Mouse (Mus musculus) kidney, adult 8-10 months (tissue): Measurements from ENCODE around the gene Sobp.

Experiments used
- DNase-seq, 2 experiments: peaks; one replicate each; pipeline ENCODE4 v3.0.0; 2022

Gene Sobp

DNA sequence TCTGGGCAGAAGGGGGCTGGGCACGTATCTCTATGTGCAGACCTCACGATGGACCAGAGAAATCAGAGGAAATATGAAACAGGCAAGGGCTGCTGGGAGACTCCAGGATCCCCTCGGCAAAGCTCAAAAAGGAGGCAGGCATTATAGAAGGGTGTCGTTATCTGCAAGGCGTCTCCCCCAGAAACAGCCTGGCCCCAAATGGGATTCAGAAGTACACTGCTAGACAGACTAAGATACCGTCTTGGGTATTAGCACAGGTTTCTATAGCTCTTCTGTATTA, 90.3 kb downstream of the Sobp start:
- DNase-seq, result no peak

DNA sequence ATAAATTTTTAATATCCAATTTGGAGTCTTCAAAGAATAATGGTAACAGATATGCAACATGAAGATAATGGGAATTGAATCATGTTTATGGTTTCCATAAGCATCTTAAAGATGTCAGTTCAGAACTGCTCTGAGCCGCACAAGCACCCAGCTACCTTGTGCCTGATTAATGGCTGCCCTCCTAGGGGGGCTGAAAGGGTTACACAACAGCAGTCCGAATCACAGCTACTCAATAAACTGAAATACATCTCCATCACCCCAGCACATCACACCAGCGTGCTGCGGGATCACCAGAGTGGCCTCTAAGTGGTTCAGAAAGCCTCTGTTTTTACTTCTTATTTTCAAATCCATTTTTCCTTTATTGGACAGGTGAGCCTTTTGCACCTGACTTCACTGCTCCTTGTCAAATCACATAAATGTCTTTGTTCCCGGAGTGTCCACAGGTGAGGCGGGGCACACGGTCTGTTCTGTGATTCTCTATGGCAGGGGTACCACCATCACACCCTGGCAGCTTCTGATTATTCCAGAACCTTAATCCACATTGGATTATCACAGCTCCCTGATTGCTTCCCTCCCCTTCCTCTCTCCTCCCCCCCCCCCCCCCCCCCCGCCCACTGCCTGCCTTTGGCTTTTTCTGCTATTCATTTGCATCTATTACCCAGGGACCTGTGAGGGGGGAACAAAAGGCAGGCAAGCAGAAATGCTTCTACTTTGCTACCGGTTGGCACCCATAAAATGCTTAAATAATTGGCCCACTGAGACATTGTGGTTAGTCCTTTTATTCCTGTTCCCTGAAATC, 90.8 kb downstream of the Sobp start:
- no peak for DNase-seq

DNA sequence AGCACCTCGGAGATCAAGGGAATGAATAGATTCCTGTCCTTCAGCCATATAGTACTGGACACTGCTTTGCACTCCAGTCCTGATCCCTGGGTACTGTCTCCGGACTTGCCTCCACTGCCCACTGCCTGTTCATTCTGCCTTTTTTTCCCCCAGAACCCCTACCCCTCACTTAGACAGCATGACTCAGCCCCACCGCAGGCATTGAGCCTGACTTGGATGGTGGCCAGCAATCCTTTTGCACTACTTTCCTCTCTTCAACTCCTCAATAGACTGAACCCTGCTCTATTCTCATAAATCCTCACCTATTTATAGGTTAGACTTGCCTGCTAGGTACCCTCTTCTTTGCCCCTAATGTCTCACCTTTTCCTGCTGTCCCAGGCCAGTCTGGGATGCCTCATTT, 93.0 kb downstream of the Sobp start:
- DNase-seq, result no peak

DNA sequence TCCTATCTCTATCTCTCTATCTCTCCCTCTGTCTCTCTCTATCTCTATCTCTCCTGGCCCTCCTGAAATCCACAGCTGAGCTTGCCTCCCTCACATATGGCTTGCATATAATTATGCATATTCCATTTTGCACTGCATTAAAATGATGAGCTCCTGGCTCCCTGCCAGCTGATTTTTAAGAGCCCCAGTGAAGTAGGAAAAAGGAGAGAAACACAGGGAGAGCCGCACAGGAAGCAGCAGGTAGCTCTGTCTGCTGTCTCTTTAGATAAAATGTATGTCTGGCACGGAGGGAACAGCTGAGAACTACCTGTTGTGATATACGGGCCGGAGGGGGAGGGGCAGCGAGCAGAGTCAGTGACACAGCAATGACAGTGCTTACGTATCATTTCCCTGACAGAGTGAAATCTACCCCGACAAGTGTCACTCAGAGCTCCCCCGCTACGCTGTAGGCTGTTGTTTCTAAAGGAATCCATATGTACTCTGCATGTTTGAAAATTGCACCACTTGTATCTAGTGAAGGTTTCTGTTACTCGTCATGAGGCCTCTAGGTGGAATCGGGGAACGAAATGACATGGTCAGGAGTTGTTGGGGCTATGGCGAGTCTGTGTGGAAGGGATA, 98.7 kb downstream of the Sobp start:
- no peak for DNase-seq

DNA sequence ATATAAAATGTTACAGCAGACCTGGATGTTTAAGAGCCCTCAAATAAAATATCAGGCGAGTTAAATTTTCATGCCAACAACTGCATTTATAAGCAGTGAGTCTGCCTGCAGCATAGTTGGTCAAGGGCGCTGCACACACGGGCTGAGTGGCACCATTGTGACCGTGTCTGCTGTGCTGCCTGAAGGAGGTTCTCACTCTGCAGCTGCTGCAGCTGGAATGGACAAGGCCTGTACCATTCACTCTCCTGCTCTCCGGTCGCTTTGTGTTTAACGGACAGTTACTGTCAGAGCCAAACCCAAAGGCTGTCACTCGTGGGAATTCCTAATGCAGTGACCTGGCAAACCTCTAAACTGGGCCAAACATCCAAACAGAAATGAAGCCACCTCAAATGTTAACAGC, 101.0 kb downstream of the Sobp start:
- no peak for DNase-seq

DNA sequence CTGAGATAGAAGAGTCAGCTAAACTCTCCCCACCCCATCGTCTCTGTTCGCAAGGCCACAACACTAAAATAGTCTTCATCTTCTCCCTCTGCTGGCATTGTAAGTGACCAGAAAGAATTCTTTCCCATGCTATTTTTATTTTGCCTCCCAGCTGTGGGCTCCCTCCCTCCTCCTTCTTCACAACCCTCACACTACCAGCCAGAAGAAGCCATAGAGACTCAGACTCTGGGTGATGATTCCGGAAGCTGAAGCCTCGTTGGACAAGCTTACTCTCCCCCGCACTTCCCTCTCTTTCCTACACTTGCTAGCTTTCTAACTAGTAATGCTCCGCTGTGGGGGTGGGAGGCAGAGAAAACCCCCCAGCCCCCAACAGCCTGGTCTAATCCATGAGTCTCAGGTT, 103.4 kb downstream of the Sobp start:
- DNase-seq, result no peak

DNA sequence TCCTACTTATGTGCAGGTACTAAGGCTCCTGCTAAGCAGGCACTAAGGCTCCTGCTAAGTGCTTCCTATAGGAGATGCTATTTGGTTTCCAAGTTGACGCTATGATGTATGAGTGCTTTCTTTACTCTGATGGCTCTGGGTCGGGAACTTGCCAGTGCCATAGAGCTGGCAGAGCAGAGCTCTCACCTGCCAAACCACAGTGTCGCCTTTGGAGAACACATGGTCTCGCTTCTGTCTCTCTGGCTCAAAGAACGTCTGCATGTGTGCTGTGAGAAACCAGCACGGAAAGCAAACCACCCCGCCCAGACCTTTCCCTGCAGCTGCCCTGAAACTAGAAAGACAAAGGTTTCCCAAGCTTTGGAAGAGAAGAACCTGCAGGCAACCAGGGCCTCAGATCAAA, 109.0 kb downstream of the Sobp start:
- no peak for DNase-seq

DNA sequence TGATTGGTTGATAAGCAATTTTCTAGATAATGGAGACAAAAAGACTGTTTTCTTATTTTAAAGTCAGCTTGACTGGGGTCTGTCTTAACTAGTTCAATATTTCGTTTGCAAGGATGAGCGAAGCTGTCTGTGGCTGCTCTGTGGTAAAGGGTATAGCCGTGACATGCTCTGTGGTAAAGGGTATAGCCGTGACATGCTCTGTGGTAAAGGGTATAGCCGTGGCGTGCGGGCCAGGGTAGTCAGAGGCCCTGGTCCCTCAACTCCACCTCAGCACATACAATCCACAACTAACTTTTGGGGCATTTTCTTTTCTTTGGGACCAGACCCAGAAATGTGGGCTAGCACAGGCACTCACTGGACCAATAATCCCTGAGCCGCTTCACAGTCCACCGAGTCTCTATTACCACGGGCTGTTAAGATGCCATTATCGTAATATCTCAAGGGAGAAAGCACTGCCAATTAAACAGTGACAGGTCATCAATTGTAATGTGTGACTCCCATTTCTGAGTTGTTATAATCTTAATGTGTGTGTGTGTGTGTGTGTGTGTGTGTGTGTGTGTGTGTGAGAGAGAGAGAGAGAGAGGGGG, 112.7 kb downstream of the Sobp start:
- DNase-seq, result no peak

DNA sequence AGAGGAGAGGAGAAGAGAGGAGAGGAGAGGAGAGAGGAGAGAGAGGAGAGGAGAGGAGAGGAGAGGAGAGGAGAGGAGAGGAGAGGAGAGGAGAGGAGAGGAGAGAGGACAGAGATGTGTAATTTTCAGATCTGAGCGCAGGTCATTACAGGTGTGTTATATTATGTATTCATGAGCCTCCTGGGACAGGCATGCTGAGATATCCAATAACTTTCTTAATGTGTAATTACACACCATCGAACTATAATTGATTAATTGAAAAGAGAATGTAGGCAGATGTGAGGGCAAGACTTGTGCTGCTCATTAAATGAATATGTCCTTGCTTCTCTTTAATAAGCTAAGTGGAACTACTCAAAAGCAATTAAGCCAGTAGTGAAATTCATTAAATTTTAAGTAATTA, 118.9 kb downstream of the Sobp start:
- DNase-seq, result no peak

DNA sequence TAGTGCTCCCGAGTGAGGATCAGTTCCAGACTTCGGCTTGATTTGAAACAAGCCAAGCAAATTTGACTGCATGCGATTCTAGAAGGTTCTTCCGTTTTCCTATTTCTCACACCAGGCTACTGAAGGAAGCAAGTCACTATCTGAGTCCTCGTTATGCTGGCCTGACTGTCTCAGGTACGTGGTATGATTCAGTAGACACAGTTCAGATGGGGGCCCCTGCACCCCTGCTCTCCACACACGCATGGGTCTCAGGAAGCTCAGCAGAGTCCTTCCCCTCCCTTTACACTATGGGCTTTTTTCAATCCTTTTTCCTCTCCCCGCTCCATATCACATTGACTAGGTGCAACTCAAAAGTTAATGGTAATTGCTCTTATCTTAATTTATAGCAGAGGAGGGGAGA, 119.6 kb downstream of the Sobp start:
- DNase-seq, result no peak

DNA sequence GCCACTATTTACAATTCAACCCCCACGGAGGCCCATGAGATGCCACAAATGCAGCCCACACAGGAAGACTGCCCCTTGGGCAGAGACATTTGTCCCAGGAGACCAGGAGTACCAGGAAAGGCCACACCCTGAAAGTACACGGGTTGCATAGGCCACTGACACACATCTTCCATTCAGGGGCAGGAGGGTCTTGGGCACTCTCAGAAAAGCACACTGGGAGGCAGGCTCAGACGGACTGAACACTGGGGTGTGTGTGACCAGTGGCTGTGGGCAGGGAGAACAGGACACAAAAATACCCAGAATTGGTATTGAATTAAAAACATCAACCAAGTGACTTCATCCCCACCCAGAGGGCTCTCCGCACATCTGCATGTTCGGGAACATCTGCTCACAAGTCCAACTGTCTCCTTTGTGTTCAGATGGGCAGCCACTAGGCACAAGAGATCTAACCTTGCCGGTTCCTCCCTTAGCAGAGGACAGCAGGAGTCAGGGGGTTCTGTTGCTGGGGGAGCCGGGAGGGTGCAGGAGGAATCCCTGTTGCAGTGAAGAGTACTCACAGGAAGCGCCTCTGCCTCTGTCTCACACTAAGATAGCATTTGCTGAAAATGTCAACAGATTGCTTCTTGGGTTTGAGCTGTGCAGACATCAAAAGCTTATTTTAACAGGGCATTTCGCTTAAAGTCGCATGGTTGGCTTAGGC, 120.3 kb downstream of the Sobp start:
- no peak for DNase-seq

DNA sequence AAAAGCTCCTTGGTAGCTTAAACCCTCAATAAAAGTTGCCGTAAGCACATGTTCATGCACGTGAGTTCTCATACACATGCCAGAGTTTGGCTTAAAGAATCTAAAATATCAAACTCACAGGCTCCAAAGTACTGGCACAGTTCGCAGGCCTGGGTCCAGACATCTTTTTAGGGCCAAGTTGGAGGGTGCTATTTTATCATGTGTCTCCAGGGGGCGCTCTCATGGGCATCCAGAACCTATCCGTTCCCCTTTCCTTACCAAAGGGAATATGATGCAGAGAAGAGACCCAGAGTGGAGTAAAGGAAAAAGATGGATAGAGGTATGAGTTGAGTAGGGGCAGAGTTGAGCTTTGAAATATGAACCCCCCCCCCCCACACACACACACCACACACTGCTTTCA, 121.9 kb downstream of the Sobp start:
- DNase-seq, result no peak

DNA sequence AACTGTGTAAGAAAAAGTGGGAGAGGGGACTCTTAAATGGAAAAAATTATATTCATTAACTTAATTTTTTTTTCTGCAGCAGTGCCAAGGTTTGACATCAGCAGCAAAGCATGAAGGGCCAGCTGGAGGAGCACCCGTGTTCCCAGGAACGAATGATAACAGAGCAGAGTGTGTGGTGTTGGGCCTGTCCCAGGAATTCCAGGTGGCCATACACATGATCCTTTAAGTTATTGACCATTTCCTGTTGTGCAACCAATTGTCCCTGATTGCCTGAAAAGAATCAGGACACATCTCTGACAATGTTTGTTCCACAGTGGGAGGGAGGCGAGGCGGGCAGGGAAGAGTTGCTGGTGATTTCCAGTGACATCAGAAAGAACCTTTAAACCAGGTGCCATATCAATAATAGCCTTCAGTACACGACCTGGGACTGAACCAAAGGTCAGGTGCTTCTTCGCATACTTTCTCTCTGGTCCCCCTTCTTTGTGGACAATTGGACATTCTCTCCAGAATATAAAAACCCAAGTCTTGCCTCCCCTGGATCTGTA, 126.5 kb downstream of the Sobp start:
- DNase-seq, result no peak

DNA sequence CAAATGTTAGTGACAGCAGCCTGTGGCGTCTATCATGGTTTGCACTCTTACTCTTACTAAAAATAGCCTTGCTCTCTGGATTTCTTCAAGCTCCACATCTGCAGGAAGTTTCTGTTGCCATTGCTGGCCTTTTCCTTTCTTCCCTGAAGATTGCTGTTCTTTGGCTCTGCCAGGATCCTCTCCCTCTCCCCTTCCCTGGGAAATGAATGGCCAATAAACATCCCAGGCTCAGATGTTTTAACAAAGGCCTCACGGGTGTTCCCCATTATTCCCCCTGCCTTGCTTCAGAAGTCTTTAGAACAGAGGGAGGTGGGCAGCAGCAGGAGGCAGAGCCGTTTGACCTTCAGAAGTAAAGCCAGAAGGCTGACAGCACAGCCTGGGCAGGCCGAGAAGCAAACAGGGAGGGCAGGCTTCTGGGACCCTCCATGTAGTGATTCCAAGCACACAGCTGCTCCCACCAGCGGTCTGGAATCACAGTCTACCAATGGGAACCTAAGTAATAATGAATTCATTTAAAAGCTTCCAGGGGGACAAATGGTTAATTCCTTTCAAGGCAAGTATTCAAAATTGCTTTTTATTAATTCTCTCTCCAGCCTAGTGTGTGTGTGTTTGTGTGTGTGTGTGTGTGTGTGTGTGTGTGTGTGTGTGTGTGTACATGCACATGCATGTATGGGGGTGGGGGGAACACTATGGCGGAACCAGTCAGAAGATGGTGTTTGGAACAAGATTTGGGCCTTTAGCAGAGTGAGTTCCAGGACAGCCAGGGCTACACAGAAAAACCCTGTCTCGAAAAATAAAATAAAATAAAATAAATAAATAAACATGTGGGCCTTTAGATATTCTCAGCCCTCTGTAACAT, 130.8 kb downstream of the Sobp start:
- DNase-seq, result no peak

DNA sequence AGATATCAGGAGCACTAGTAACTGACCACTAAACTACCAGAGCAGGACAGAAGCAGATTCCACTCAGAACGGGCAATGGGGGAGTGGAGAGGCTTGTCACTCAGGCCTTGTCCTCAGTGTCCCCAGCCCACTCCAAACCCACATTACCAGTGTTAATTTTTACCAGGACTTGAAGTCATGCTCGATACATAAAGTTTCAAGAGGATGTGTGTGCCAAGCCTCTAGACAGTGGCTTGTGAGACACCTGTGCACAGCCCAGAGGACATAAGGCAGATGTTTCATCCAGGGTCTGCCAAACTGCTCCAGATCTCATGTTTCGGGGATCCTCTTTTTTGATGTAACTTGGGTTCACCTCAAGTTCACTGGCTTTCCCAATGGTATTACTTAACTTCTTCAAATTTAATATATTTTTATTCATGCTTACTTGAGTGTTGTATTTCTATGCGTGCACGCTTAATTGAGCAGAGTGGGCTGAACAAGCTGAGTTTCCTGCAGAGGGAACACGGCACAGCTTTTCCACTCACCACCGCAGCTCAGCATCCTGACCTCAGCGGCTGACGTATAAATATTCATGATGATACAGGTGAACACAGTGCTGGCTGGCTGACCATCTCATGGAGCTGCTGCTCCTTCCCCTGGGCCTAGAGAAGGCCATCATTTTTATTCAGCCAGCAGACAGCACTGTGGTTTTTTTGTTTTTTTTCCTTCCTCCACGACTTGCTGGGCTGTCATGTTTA, 131.6 kb downstream of the Sobp start:
- no peak for DNase-seq

DNA sequence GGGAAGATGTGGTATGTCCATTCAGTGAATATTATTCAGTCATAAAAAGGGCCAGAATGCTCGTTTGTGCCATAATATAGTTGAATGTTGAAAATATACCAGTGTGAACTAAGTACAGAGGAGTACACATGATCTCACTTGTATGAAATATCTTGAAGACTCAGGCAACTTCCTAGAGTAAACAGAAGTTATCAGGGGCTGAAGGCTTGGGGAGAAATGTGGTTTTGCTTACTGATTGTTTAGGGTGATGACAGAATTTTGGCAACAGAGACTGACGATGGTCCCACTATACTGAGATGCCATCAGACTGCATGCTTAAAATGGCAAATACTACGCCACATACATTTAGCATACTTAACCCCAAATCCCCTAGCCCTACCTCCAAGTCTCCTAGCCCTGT, 132.5 kb downstream of the Sobp start:
- no peak for DNase-seq

DNA sequence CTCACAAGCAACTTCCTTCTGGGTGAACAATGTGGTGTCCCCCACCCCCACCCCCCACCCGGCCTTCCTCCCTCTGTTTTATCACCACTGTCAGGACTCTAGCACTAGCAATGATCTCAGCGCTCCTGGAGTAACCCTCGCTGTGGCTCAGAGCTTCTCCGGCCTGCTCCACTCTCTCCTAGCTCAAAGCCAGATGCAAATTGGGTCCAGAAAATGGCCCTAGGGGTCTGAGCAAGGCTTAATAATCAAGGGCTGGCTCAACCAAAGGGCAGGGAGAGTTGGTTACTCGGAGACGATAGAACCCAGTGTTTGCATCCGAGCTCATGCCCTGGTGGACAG, 136.9 kb downstream of the Sobp start:
- DNase-seq, result no peak

DNA sequence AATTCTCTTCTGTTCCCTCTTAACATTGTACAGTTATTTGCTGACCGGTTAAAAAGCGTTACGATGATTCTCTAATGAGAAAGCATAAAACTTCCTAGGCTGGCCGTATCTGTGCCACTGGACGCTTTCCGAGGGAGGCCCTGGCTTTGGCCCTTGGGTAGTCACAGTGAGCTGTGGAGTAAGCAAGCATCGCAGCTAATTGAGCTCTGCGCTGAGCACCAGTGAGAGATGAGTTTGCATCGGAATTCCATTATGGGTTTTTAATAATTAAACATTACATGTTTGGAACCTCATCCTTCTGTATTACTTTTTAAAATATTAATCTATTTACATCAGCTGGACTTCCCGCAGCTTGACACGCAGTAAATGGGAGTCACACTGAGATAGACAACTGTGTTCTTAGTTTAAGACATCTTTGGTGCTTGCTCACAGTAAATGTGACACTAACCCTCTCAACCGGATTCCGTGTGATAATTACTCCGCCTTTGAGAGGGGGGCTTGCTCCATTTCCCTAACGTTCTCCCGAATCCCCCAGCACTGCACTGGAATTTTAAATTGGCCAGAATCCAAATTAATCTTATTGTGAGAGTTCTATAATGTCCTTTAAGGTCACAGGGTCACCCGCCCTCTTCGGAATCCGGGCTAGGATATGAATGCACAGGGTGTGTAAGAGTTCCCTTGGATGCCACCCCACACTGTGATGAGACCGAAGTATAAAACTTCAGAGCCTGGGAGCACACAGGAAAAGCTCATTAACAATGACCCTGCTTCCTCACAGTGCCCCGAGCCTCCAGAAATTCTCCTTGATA, 137.5 kb downstream of the Sobp start:
- DNase-seq, result no peak

DNA sequence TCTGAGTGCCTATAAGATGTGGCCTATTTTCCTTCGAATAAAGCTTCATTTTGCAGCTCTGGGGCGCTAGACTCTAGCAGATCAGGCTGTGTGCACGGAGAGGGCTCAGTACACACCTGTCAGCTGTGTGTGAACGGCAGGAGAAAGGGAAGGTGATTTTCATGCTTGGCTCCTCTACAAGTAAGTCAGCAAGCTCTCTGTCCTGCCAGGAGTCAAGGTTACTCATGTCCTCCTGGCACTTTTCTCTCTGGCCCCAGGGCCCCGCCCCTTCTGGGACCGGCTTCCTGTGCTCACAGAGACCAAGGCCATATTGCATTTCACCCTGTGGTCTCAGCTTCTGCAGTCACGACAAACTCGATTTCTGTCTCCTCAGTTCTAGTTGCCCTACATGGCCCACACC, 138.8 kb downstream of the Sobp start:
- DNase-seq, result no peak

DNA sequence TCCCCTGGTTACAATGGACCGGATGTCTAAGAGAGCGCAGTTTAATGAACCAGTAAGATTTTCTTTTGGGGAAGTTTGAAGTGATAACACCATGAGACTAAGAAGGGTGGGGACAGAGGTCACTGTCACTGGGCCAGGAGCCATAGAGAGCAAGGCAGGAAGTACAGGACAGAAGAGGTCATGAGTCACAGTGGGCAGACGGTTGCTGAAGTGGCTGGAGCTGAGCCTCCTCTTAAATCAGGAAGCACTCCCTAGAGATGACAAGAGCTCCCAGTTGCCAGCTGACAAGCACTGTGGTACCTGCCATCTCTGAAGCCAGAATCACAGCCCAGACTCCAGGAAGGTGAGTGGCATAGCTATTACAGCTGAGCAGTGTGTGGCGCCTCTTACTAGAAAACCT, 139.5 kb downstream of the Sobp start:
- peak in 1 of 2 experiments; percentile 4 for DNase-seq

DNA sequence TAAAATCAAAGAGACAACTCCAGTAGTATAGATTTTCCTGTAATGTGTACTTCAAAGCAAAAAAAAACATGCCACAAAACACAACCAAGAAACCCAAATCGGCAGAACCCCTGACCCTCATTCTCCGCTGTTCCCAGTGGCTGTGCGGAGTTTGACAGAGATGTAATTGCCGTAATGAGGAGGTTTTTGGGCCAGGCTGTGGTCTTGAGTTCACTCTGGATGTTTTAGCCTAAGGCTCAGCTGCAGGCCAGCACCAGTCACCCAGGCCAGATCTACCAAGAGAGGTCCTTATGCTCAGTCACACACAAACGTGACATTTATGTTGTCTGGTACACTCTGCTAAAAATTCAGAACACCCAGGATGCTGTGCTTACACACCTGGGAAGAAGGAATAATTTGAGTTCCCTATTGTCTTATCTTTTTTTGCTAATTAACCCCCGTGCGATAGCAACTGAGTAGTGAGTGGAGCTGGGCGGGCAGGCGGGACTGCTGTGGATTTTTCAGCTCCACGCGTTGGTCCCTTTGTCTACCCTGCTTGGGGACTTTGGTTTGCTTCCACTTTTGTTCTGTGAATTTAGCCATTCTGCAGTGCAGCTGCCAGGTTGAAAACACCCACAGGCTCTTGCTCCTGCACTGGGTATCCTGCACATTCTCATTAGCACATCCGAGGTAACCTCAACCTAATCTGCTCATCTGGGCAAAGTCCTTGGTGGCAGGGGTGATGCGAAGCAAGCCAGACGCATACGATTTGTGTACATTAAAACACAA, 140.7 kb downstream of the Sobp start:
- DNase-seq, result no peak
